Mouse (Mus musculus) MEL (cell line): Measurements from ENCODE around the gene Slc2a10. TPM values are rescaled to one million over a fixed set of nuclear protein-coding genes. Genes with fewer than 3 reads are reported as not detected.

ENCODE experiments used
- DNase-seq: peaks from one replicate; pipeline ENCODE4 v3.0.0; 2011; ENCODE audit warnings: low read depth, low spot score
- H3K27ac ChIP-seq: 2 replicates; pipeline ENCODE4 v1.5.1; 2012; ENCODE audit warnings: low read depth, mild to moderate bottlenecking, control low read depth, low read length, moderate library complexity; ENCODE audit not compliant: control insufficient read depth
- H3K27me3 ChIP-seq, 2 experiments: fragments of 150-350 bp in 1 of 2; sonication (generic) in 1 of 2; 2 replicates each; pipeline ENCODE4 v1.6.1; 2012; ENCODE audit warnings: low read length in 2 of 2, mild to moderate bottlenecking in 2 of 2, improper control_type of control experiment in 1 of 2, moderate library complexity in 1 of 2; ENCODE audit not compliant: insufficient read depth in 2 of 2, control insufficient read depth in 1 of 2
- H3K36me3 ChIP-seq, 2 experiments: 2 replicates each; pipeline ENCODE4 v1.6.1; 2012 to 2014; ENCODE audit warnings: low read length in 2 of 2, improper control_type of control experiment in 1 of 2, inconsistent platforms in 1 of 2, mild to moderate bottlenecking in 1 of 2; ENCODE audit not compliant: insufficient read depth in 2 of 2, control insufficient read depth in 1 of 2
- H3K4me1 ChIP-seq, 2 experiments: fragments of 150-350 bp in 1 of 2; sonication (generic) in 1 of 2; 2 replicates each; pipeline ENCODE4 v1.6.1; 2012; ENCODE audit warnings: low read length in 2 of 2, improper control_type of control experiment in 1 of 2, mild to moderate bottlenecking in 1 of 2; ENCODE audit not compliant: insufficient read depth in 2 of 2, control insufficient read depth in 1 of 2
- H3K4me3 ChIP-seq, 2 experiments: fragments of 150-350 bp in 1 of 2; sonication (generic) in 1 of 2; 2 replicates each; pipeline ENCODE4 v1.5.1; 2012; ENCODE audit warnings: low read depth in 2 of 2, low read length in 2 of 2, mild to moderate bottlenecking in 2 of 2, moderate library complexity in 2 of 2, control low read depth in 1 of 2, improper control_type of control experiment in 1 of 2; ENCODE audit not compliant: control insufficient read depth in 1 of 2, insufficient read depth in 1 of 2
- H3K79me2 ChIP-seq: 2 replicates; pipeline ENCODE4 v1.6.1; 2012; ENCODE audit warnings: mild to moderate bottlenecking, low read length, moderate library complexity; ENCODE audit not compliant: control insufficient read depth, poor library complexity, insufficient read depth
- H3K9ac ChIP-seq: 2 replicates; pipeline ENCODE4 v1.6.1; 2012; ENCODE audit warnings: low read depth, mild to moderate bottlenecking, control low read depth, low read length, moderate library complexity; ENCODE audit not compliant: control insufficient read depth, poor library complexity, severe bottlenecking
- H3K9me3 ChIP-seq: fragments of 150-350 bp; sonication (generic); replicated peaks from 2 replicates; pipeline ENCODE4 v1.6.1; 2012; ENCODE audit warnings: mild to moderate bottlenecking, low read length, improper control_type of control experiment, moderate library complexity; ENCODE audit not compliant: insufficient read depth
- CHD2 ChIP-seq: IDR thresholded peaks from 2 replicates; pipeline ENCODE4 v1.6.1; 2011; ENCODE audit warnings: low read length, improper control_type of control experiment
- CTCF ChIP-seq, 3 experiments: IDR thresholded peaks in 2 of 3; conservative IDR thresholded peaks in 1 of 3; 2 replicates each; pipeline ENCODE4 v1.5.1; 2011 to 2012; ENCODE audit warnings: low read length in 3 of 3, low read depth in 2 of 3, mild to moderate bottlenecking in 2 of 3, improper control_type of control experiment in 1 of 3, inconsistent platforms in 1 of 3, mixed read lengths in 1 of 3, moderate library complexity in 1 of 3; ENCODE audit not compliant: control insufficient read depth in 1 of 3, insufficient read depth in 1 of 3, poor library complexity in 1 of 3, severe bottlenecking in 1 of 3
- ELF1 ChIP-seq: IDR thresholded peaks from 2 replicates; pipeline ENCODE4 v1.6.1; 2014; ENCODE audit warnings: low read depth, mild to moderate bottlenecking, inconsistent platforms, low read length, improper control_type of control experiment, moderate library complexity
- EP300 ChIP-seq, 2 experiments: IDR thresholded peaks; 2 replicates each; pipeline ENCODE4 v1.6.1; 2011; ENCODE audit warnings: improper control_type of control experiment in 2 of 2, low read length in 2 of 2, low read depth in 1 of 2, mild to moderate bottlenecking in 1 of 2
- GABPA ChIP-seq: IDR thresholded peaks from 2 replicates; pipeline ENCODE4 v1.6.1; 2012; ENCODE audit warnings: low read depth, mild to moderate bottlenecking, inconsistent platforms, low read length, improper control_type of control experiment, moderate library complexity
- JUND ChIP-seq: IDR thresholded peaks from 2 replicates; pipeline ENCODE4 v1.6.1; 2011; ENCODE audit warnings: low read depth, mild to moderate bottlenecking, improper control_type of control experiment, low read length
- KAT2A ChIP-seq: conservative IDR thresholded peaks from 2 replicates; pipeline ENCODE4 v1.6.1; 2012; ENCODE audit warnings: low read depth, low read length, improper control_type of control experiment, inconsistent platforms
- MAFK ChIP-seq: IDR thresholded peaks from 2 replicates; pipeline ENCODE4 v1.6.1; 2011; ENCODE audit warnings: low read depth, mild to moderate bottlenecking, low read length, improper control_type of control experiment, borderline replicate concordance
- MAZ ChIP-seq: IDR thresholded peaks from 2 replicates; pipeline ENCODE4 v1.6.1; 2012; ENCODE audit warnings: low read depth, mild to moderate bottlenecking, inconsistent platforms, low read length, improper control_type of control experiment
- MEF2A ChIP-seq: IDR thresholded peaks from 2 replicates; pipeline ENCODE4 v1.6.1; 2014; ENCODE audit warnings: low read depth, mild to moderate bottlenecking, inconsistent platforms, low read length, improper control_type of control experiment; ENCODE audit not compliant: poor library complexity, insufficient replicate concordance, severe bottlenecking; ENCODE audit errors: extremely low read depth
- MYC ChIP-seq: IDR thresholded peaks from 2 replicates; pipeline ENCODE4 v1.6.1; 2011; ENCODE audit warnings: low read depth, mild to moderate bottlenecking, low read length, improper control_type of control experiment, moderate library complexity
- NRF1 ChIP-seq: IDR thresholded peaks from 2 replicates; pipeline ENCODE4 v1.6.1; 2014; ENCODE audit warnings: low read depth, mild to moderate bottlenecking, inconsistent platforms, low read length, improper control_type of control experiment, moderate library complexity; ENCODE audit not compliant: poor library complexity, insufficient read depth, severe bottlenecking
- RAD21 ChIP-seq: IDR thresholded peaks from 2 replicates; pipeline ENCODE4 v1.6.1; 2011; ENCODE audit warnings: mild to moderate bottlenecking, low read depth, low read length, improper control_type of control experiment
- RCOR1 ChIP-seq: IDR thresholded peaks from 2 replicates; pipeline ENCODE4 v1.6.1; 2012; ENCODE audit warnings: low read depth, mild to moderate bottlenecking, inconsistent platforms, low read length, improper control_type of control experiment
- SIN3A ChIP-seq: IDR thresholded peaks from 2 replicates; pipeline ENCODE4 v1.6.1; 2012; ENCODE audit warnings: low read length, improper control_type of control experiment, inconsistent platforms
- TCF12 ChIP-seq: IDR thresholded peaks from 2 replicates; pipeline ENCODE4 v1.6.1; 2014; ENCODE audit warnings: low read depth, mild to moderate bottlenecking, inconsistent platforms, low read length, improper control_type of control experiment, moderate library complexity
- ZMIZ1 ChIP-seq: IDR thresholded peaks from 2 replicates; pipeline ENCODE4 v1.6.1; 2012; ENCODE audit warnings: low read depth, mild to moderate bottlenecking, inconsistent platforms, low read length, improper control_type of control experiment, moderate library complexity
- polyA plus RNA-seq, 2 experiments: library from polyadenylated mRNA; stranded (reverse) in 1 of 2; unstranded in 1 of 2; fragments of >175 nt in 1 of 2; fragments of >200 nt in 1 of 2; gene quantifications; 2 replicates each; pipeline versions ENCODE4 v1.2.1 to v1.2.4; 2012; ENCODE audit warnings: low replicate concordance in 2 of 2, low read depth in 1 of 2; ENCODE audit not compliant: insufficient read length in 2 of 2, insufficient read depth in 1 of 2, missing spikeins in 1 of 2
- total RNA-seq: library from RNA; depleted of rRNA; stranded (reverse); fragments of 300-350 nt; gene quantifications from 2 replicates; pipeline ENCODE4 v1.2.3, GENCODE M21; 2012

Slc2a10 gene
- total and polyA plus RNA-seq, 3 experiments: not detected

DNA sequence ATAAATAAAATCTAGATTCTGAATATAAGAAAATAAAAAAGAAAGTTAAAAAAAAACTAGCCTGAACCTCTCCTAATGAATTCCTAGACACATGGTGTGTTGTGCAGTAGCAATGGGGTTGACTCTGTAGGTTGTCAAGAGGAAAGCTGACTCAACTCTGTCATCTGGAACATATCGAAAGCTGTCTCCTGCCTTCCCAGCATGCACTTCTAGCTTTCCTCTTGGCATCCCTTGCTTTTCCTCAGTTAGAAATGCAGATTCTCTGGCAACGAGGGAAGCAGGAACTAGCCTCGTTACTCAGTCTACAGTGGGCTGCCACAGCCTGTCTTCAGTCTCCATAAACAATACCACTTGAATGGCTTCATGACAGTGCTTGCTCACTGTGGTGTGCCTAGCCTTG is 17.8 kb upstream of the Slc2a10 start:
- TF ChIP-seq CHD2: no peak
- no peaks in the 10 kb centered on the region for H3K27me3 ChIP-seq
- no peaks in the 10 kb centered on the region for H3K79me2 ChIP-seq
- no peaks in the 10 kb centered on the region for H3K4me1 ChIP-seq
- H3K4me3 ChIP-seq: no peak overlapping the region
- no peaks in the 10 kb centered on the region; a peak in 1 of 4 replicates for H3K36me3 ChIP-seq
- H3K9ac ChIP-seq: no peak overlapping the region
- no peaks in the 10 kb centered on the region for H3K9me3 ChIP-seq
- H3K27ac ChIP-seq: no peak overlapping the region
- DNase-seq: no peak

- TF ChIP-seq CTCF (IDR thresholded peaks at IDR 0.05 in 2 of 3, conservative IDR thresholded peaks at IDR 0.05 in 1 of 3; ENCODE audit: control insufficient read depth in 1 of 3, insufficient read depth in 1 of 3, low read depth in 2 of 3, low read length in 3 of 3, poor library complexity in 1 of 3, severe bottlenecking in 1 of 3) (no peak), ELF1 (no peak), MEF2A (no peak), NRF1 (no peak), RCOR1 (no peak), GABPA (no peak), MAZ (no peak), TCF12 (no peak), ZMIZ1 (no peak), MAFK (no peak), JUND (no peak), KAT2A (no peak), MYC (no peak), RAD21 (no peak), EP300 (IDR thresholded peaks at IDR 0.05; ENCODE audit: low read depth in 1 of 2, low read length in 2 of 2) (no peak), SIN3A (no peak)
- TF ChIP-seq, all 39 proteins: peak for 0
- no peaks in the 10 kb centered on the region for H3K9me3 ChIP-seq
- no peak overlapping the region for H3K4me3 ChIP-seq
- H3K27me3 ChIP-seq: no peaks in the 10 kb centered on the region
- no peaks in the 10 kb centered on the region for H3K79me2 ChIP-seq
- no peaks in the 10 kb centered on the region; a peak in 1 of 4 replicates for H3K36me3 ChIP-seq
- no peak overlapping the region for H3K27ac ChIP-seq
- DNase-seq: no peak
- no peak overlapping the region for H3K9ac ChIP-seq
- no peaks in the 10 kb centered on the region for H3K4me1 ChIP-seq
These were observed 17.2 kb upstream of the Slc2a10 start for GRCm38 (mm10) chr2:165486401-165486800.
